Mouse (Mus musculus): ENCODE data around the gene Ccnj.

The Ccnj gene

DNA sequence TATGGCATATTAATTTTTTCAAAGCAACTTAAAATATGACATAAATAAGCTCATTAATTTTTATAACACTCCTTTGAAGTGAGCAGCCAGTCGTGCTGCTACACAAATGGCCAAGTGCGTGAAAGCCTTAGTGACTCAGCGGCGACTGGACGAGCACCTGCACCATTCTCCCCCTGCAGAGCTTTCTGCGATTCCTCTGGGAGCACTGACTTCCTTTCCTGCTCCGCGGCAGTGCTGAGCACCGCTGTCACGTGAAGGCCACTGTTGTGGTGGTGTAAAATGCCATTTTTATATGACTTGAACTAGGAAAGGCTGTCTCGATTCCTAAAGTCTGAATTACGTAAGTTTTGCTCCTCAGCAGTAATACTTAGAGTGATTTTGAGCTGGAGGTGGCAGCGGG is 10.5 kb downstream of the Ccnj start:
- no peak for DNase-seq (ENCODE audit: low read depth, low spot score)

GRCm38 (mm10) chr19:40844731-40845130 is 13.7 kb downstream of the Ccnj start:
- peak; percentile 26 for DNase-seq (ENCODE audit: low read depth, low spot score)

DNA sequence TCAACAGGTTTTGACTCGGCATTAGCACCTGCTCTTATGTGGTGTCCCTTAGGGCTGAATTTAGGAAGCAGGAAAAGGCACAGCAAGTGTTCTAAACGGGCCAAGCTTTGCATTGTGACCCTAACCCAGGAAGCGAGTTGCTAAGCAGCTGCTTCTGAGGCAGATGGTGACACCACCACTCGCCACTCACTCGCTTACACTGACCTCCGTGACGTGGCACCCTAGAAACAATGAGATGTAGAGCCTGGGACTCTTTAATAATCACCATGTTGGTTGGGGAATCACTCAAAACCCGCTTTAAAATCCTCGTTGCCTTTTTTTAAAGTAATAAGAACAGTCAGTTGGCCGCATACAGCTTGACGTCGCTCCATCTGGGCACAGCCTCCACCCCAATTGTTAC is 18.3 kb downstream of the Ccnj start:
- no peak for DNase-seq (ENCODE audit: low read depth, low spot score)

DNA sequence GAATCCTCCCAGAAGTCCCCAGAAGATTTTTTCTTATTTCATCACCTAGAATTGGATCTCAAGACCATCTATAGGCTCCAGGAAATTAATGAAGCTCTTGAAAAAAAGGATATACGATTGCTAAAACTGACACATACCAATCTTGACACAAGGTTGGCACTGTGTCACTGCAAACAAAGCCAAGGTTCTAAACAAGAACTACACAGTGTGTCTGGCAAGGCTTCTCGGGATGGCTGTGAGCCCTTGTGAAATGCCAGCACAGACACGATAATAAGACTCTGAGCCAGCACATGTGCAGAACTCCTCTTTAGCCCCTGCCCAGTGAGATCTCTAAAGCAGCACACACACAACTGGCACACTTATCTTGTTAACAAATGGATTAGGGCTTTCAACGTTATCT is 28.5 kb downstream of the Ccnj start:
- DNase-seq (ENCODE audit: low read depth, low spot score), result no peak

DNA sequence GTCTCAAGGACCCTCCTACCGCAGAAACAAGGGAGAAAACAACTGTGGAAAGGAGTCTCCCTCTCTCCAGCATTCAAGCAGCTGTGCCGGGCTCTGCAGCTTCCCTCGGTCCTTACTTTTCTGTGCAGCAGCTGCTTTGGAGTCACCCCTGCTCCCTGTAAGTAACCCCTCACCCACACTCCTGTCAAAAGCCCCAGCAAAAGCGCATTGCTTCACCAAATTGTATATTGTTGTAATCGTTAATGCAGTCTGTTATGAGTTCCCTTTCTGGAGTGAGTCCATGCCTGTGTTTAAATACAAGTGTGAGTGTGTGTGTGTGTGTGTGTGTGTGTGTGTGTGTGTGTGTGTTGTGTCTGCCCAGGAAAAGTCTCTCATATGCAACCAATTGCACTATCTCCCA is 37.2 kb downstream of the Ccnj start:
- DNase-seq (ENCODE audit: low read depth, low spot score), result no peak

DNA sequence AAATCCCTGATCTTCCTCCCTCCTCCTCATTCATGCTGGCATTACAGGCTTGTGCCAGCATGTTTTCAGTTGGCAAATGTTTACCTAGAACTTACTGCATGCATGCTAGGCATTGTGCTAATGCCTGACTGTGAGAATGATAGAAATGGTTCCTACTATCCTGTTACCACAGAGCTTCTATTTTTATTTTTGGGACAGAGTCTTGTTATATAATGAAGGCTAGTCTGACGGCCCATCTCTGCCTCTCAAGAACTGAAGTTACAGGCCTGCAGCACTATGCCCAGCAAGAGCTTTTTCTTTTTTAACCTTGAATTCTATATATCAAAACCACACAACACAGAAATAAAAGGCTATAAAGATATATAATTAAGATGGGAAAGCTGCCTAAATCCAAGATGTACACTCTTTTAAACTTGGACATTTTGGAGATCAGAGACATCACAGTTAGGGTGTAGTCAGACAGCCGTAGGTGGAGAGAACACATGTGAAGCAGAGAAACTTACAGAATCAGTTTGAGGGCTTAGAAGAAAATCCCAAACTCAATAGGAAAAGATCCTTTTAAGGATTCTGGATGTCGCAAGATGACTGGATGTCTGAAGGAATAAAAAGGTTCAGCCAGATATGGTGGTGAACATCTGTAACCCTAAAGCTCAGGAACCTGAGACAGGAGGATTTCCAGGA is 38.5 kb downstream of the Ccnj start:
- DNase-seq (ENCODE audit: low read depth, low spot score), result no peak

DNA sequence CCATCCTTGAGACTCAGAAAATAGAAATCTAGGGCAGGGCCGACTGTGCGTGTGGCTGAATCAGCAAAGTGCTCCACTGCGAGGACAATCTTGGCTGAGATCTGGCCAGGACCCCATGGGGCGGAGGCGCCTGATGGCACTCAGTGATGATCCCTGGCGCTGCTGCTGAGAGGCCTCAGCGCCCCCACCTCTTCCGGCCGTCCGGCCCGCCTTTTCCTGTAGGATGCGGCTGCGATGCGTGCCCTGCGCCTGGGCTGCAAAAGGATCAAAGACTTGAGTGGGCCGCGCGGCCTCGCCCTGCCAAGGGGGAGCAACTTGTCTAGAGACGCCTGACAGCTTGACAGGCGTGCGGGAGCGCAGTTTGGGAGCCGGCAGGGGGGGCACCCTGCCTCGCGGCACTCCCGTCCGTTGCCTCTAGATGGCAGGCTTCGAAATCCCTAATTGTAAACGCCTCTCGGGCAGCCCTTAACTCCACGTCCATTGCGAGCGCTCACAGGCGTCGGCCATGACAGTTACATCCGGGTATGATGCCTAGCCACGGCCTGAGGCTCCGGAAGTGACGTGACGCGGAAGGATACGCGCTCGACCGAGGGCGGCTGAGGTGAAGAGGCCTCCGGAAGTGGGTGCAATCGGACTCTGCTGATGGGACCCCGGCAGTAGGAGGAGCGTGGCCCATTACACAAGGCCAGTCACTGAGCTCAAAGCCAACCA is 42.0 kb downstream of the Ccnj start:
- DNase-seq (ENCODE audit: low read depth, low spot score), result peak; percentile 93

GRCm38 (mm10) chr19:40881700-40882099 is 50.6 kb downstream of the Ccnj start:
- no peak for DNase-seq (ENCODE audit: low read depth, low spot score)

DNA sequence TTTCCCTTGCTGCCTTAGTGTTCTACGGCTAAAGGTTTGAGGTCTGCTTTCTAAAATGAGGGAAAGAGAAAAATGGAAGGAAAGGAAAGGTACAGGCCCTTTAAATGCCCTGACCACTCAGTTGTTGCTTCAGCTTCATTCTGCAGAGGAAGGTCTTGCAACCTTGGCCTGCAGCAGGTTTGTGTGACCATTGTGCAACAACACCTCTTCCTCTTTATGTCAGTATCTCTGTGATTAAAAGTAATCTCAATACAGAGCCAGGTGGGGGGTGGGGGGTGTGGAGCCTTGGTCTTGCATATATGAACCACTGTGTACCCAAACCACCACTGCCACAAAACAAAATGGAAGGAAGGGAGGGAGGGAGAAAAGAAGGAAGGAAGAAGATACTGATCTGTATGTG is 57.8 kb downstream of the Ccnj start:
- no peak for DNase-seq (ENCODE audit: low read depth, low spot score)

DNA sequence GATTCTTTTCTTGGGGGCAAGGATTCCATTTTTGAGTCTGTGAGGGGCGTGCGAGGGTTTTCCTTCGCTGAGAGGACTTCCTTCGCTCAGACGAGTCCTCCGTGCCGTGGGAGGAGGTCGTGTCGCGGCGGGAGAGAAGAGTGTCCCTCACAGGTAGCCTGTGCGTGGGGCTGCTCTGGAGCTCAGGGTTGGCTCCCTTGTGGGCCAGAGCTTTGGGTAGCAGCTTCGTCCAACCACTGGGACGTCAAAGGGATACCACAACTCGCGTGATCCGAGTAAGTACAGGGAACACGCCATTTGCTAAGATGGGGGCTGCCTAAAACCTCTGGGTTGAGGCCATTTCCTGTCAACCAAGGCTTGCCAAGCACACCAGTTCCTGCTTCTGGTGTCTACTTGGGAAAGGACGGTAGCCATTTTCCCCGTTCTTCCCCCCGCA is 63.0 kb downstream of the Ccnj start:
- no peak for DNase-seq (ENCODE audit: low read depth, low spot score)

DNA sequence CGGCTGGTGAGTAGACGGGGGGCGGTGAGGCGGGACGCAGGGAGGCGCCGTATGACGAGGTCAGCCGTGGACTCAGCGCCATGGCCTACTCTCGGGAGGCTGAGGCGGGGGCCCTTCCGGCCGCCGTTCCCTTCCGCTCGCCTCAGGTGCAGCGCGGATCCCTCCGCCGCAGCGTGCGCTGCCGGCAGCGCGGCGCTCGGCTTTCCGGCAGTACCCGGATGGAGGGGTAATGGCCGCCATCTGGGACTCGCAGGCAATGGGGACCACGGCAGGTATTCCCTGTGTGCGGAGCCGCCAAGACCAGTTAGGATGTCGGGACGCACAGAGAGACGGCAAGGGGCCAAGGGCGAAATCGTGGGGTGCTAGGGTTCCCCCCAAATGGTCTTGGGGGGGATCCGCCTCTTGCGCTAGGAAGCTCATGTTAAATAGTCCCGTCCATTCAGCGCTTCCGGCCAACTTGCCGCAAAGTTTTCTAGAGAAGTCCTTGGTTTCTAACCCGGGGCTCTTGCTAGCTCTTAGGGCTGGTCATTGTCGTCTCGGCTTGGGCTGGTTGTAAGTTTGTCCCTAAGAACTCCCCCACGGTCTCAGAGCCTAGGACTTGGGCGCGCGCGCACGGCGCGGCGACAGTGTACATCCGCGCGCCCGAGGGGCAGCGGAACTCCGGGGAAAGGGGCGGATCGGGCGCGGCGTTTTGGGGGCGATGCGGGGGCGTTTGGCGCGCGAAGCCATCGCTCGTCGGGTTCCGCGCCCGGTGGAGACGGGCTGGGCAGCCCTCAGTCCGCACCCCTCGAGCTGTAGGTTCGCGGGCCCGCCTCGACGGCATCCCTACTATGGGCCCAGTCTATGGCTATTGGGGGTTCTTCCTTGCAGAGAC is 63.7 kb downstream of the Ccnj start, which contains the start of gene Zfp518a:
Zfp518a (plus strand) TSS at position 187 of the 874 bp plus-strand sequence.
- peak; percentile 96 for DNase-seq (ENCODE audit: low read depth, low spot score)

DNA sequence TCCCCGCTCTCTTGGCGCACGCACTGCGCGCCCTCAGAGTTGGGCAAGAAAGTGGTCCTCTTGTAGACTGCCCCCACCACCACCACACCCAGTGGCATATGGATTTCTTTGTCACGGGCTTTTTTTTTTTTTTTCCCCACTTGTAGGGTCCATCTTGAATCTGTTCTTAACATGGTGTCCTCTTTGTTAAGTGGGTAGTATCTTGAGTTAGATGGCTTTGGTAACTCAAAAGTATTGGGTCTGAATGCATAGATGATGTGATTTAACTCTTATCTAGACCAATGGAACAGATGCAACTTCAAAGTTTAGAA is 64.3 kb downstream of the Ccnj start:
- DNase-seq (ENCODE audit: low read depth, low spot score), result no peak
